Mouse (Mus musculus): ENCODE data around the gene Tmem94. TPM values are rescaled to one million over a fixed set of nuclear protein-coding genes. Genes with fewer than 3 reads are reported as not detected.

Gene Tmem94
- polyA plus RNA-seq, 1 experiment from 2014 or later, result 28.2 TPM

DNA sequence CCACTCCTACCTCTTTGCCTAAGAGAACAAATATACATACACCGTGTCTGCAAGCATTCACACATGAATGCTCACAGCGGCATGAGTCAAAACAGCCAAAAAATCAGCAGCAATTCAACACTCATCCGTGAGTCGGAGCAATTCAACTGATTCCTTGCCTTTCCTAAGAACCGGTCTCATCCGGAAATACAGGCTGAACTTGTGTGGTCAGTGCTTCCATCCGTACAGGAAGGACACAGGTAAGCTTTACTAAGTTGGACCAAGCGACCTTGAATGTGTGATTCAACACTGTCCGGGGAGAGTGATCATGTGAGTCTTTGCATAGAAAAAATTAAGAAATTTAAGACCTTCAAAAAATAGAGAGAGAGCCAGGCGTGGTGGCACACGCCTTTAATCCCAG, 24.2 kb upstream of the Tmem94 start:
- no peak overlapping the region for H3K27ac ChIP-seq (ENCODE audit: low read length)
- no peak overlapping the region for H3K4me2 ChIP-seq (ENCODE audit: low read depth, low read length)
- no peak overlapping the region for H3K4me3 ChIP-seq (ENCODE audit: low read length)
- ATAC-seq (ENCODE audit: low read depth), result no peak
- no peaks in the 10 kb centered on the region for H3K27me3 ChIP-seq (ENCODE audit: control insufficient read depth, insufficient read depth, low read depth, low read length)
- no peaks in the 10 kb centered on the region for H3K36me3 ChIP-seq (ENCODE audit: control insufficient read depth, insufficient read depth, low read length)
- no peaks in the 10 kb centered on the region for H3K4me1 ChIP-seq (replicated peaks; ENCODE audit: control insufficient read depth, insufficient read depth, low read length)
- no peak overlapping the region for H3K9ac ChIP-seq (ENCODE audit: low read length)
- H3K9me3 ChIP-seq (ENCODE audit: control insufficient read depth, low read length), result no peaks in the 10 kb centered on the region
- WGBS, result 77% methylated on average over 11 of the region's 11 CpGs

DNA sequence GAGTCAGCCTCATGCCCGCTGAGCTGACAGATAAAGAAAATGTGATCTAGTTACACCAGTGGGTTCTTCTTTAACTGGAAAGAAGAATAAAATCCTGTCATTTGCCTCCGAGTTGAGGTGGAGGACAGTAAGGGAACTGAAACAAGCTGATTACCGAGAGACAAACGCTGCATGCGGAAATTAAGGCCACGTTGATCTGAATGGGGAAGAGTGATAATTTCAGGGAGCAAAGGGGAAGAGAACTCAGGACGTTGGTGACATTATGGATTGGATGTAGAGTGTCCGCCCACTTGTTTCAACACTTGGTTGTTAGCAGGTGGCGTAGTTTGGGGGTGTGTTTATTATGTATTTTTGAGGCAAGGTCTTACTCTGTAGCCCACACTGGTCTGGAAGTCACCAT, 22.3 kb upstream of the Tmem94 start:
- Histone ChIP-seq H3K4me2 (ENCODE audit: low read depth, low read length) (no peak overlapping the region), H3K9ac (ENCODE audit: low read length) (no peak overlapping the region), H3K9me3 (ENCODE audit: control insufficient read depth, low read length) (no peaks in the 10 kb centered on the region), H3K4me3 (ENCODE audit: low read length) (no peak overlapping the region), H3K27me3 (ENCODE audit: control insufficient read depth, insufficient read depth, low read depth, low read length) (no peaks in the 10 kb centered on the region), H3K4me1 (replicated peaks; ENCODE audit: control insufficient read depth, insufficient read depth, low read length) (peaks cover 5% of the 10 kb centered on the region), H3K27ac (ENCODE audit: low read length) (no peak overlapping the region), H3K36me3 (ENCODE audit: control insufficient read depth, insufficient read depth, low read length) (no peaks in the 10 kb centered on the region)
- no peak for ATAC-seq (ENCODE audit: low read depth)
- WGBS, result 84% methylated on average over 9 of the region's 9 CpGs

DNA sequence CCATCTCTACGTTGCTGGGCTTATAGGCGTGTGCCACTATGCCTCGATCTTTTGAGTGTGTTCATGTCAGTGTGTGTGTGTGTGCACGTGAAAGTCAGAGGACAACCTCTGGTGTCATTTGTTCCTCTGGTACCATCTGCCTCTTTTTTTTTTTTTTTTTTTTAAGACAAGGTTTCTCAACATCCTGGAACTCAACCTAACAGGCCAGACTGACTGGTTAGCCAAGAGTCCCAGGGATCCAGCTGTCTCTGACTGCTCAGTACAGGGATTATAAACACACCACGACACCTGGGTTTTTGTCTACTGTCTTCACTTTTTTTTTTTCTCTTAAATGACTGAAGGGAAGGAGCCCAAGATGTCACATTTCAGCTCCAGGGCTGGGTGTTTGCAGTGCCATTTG, 20.8 kb upstream of the Tmem94 start:
- H3K4me2 ChIP-seq (ENCODE audit: low read depth, low read length), result no peak overlapping the region
- peaks cover 5% of the 10 kb centered on the region for H3K4me1 ChIP-seq (replicated peaks; ENCODE audit: control insufficient read depth, insufficient read depth, low read length)
- H3K9ac ChIP-seq (ENCODE audit: low read length), result no peak overlapping the region
- H3K36me3 ChIP-seq (ENCODE audit: control insufficient read depth, insufficient read depth, low read length), result no peaks in the 10 kb centered on the region
- H3K27ac ChIP-seq (ENCODE audit: low read length), result no peak overlapping the region
- WGBS, result 72% methylated on average over 5 of the region's 5 CpGs
- no peaks in the 10 kb centered on the region for H3K27me3 ChIP-seq (ENCODE audit: control insufficient read depth, insufficient read depth, low read depth, low read length)
- ATAC-seq (ENCODE audit: low read depth), result no peak
- H3K9me3 ChIP-seq (ENCODE audit: control insufficient read depth, low read length), result no peaks in the 10 kb centered on the region
- H3K4me3 ChIP-seq (ENCODE audit: low read length), result no peak overlapping the region

DNA sequence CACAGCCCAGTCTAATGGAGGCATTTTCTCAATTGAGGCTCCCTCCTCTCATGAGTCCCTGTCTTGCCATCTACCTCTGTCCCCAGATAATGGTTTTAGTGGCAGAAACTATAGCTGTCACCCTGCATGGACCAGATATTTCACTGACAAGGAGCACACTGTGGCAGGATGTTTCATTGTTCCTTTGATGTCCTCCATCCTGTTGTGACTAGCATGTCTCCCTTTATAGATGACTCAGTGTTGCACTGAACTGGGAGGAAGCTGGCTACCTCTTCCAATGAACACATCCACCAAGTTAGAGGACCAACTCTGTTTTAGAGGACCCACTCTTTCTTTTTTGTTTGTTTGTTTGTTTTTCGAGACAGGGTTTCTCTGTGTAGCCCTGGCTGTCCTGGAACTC, 19.1 kb upstream of the Tmem94 start:
- Histone ChIP-seq H3K4me3 (ENCODE audit: low read length) (no peak overlapping the region), H3K27ac (ENCODE audit: low read length) (no peak overlapping the region), H3K4me1 (replicated peaks; ENCODE audit: control insufficient read depth, insufficient read depth, low read length) (peaks cover 5% of the 10 kb centered on the region), H3K4me2 (ENCODE audit: low read depth, low read length) (no peak overlapping the region), H3K9me3 (ENCODE audit: control insufficient read depth, low read length) (no peaks in the 10 kb centered on the region), H3K27me3 (ENCODE audit: control insufficient read depth, insufficient read depth, low read depth, low read length) (no peaks in the 10 kb centered on the region), H3K9ac (ENCODE audit: low read length) (no peak overlapping the region), H3K36me3 (ENCODE audit: control insufficient read depth, insufficient read depth, low read length) (no peaks in the 10 kb centered on the region)
- ATAC-seq (ENCODE audit: low read depth), result no peak
- WGBS, result 70% methylated on average over 1 of the region's 1 CpGs

DNA sequence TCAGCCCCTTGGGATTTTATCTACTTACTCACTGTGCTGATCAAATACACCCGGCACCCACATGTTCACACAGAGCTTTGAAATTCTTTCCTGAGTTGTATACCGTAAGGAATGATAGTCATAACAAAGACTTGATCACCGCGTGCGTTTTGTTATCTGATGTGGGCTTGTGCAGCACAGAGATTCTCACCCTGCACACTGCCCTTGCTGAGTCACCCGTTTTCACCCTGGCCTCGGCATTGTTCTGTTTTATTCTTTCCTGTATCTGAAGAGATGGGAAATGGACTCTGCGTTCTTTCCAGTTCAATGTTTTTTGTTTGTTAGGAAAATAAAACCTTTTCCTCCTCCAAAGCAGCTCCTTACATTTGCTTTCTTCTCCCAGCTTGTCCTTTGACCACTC, 18.5 kb upstream of the Tmem94 start:
- Histone ChIP-seq H3K4me2 (ENCODE audit: low read depth, low read length) (no peak overlapping the region), H3K27ac (ENCODE audit: low read length) (no peak overlapping the region), H3K36me3 (ENCODE audit: control insufficient read depth, insufficient read depth, low read length) (no peaks in the 10 kb centered on the region), H3K27me3 (ENCODE audit: control insufficient read depth, insufficient read depth, low read depth, low read length) (no peaks in the 10 kb centered on the region), H3K9me3 (ENCODE audit: control insufficient read depth, low read length) (no peaks in the 10 kb centered on the region), H3K9ac (ENCODE audit: low read length) (no peak overlapping the region), H3K4me3 (ENCODE audit: low read length) (no peak overlapping the region), H3K4me1 (replicated peaks; ENCODE audit: control insufficient read depth, insufficient read depth, low read length) (peaks cover 5% of the 10 kb centered on the region)
- no peak for ATAC-seq (ENCODE audit: low read depth)
- 19% methylated on average over 8 of the region's 8 CpGs for WGBS

DNA sequence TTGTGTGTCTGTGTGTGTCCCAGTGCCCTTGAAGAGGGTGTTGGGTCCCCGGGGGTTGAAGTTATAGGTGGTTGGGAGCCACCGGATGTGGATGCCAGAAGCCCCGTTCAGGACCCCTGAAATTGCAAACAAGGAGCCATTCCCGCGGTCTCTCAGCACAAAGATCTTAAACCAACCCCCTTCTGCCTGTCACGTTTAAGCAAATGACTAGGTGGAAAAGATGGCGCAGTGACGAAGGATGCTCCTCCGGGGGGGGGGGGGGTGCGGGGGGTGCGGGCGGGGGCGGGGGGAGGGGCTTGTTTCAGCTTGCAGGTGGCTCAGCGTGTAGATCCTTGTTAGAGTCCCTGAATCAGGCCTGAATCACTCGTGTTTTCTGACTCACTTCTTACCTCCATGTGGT, 17.9 kb upstream of the Tmem94 start:
- Histone ChIP-seq H3K4me2 (ENCODE audit: low read depth, low read length) (peak overlapping the region; percentile 33), H3K4me1 (replicated peaks; ENCODE audit: control insufficient read depth, insufficient read depth, low read length) (peaks cover 5% of the 10 kb centered on the region), H3K27me3 (ENCODE audit: control insufficient read depth, insufficient read depth, low read depth, low read length) (no peaks in the 10 kb centered on the region), H3K27ac (ENCODE audit: low read length) (no peak overlapping the region), H3K9me3 (ENCODE audit: control insufficient read depth, low read length) (no peaks in the 10 kb centered on the region), H3K4me3 (ENCODE audit: low read length) (no peak overlapping the region), H3K36me3 (ENCODE audit: control insufficient read depth, insufficient read depth, low read length) (no peaks in the 10 kb centered on the region), H3K9ac (ENCODE audit: low read length) (0 out of 2 replicates have a peak overlapping the region, but pooled peaks have one; percentile 35)
- whole genome bisulfite sequencing, result 6% methylated on average over 11 of the region's 15 CpGs
- no peak for ATAC-seq (ENCODE audit: low read depth)

DNA sequence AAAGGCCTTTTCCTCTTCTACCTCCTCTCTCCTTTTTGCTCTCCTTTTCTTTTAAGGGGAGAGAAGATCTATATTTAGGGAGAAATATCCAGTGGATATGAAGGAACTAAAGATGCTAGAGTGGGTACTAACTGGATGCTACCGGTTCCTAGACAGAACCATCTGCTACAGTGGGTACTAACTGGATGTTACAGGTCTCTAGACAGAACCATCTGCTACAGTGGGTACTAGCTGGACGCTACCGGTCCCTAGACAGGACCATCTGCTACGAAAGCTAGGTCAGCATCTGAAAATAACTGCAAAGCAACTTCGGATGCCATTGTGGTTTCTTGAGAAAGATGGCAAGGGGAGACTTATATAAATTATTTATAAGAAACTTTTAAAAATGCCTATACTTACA, 15.4 kb upstream of the Tmem94 start:
- WGBS, result 82% methylated on average over 5 of the region's 5 CpGs
- H3K4me3 ChIP-seq (ENCODE audit: low read length), result no peak overlapping the region
- H3K4me1 ChIP-seq (replicated peaks; ENCODE audit: control insufficient read depth, insufficient read depth, low read length), result peaks cover 5% of the 10 kb centered on the region
- no peak overlapping the region for H3K9ac ChIP-seq (ENCODE audit: low read length)
- no peaks in the 10 kb centered on the region for H3K36me3 ChIP-seq (ENCODE audit: control insufficient read depth, insufficient read depth, low read length)
- no peak overlapping the region for H3K4me2 ChIP-seq (ENCODE audit: low read depth, low read length)
- ATAC-seq (ENCODE audit: low read depth), result no peak
- H3K27ac ChIP-seq (ENCODE audit: low read length), result no peak overlapping the region
- H3K9me3 ChIP-seq (ENCODE audit: control insufficient read depth, low read length), result no peaks in the 10 kb centered on the region
- no peaks in the 10 kb centered on the region for H3K27me3 ChIP-seq (ENCODE audit: control insufficient read depth, insufficient read depth, low read depth, low read length)

DNA sequence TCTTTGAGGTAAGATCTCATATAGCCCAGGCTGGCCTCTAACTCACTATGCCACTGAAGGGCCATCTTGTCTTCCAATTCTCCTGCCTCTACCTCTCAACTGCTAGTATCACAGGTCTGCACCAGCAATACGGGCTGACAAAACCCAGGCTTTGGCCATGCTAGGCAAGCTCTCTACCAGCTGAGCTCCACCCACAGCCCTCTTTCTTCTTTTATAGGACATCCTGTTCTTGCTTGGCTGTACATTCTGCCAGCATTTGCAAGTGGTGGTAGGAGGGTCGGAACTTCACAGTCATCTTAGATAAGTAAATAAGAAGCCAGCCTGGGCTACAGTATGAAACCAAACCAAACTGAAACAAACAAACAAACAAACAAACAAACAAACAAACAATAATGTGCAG, 13.5 kb upstream of the Tmem94 start:
- no peak for ATAC-seq (ENCODE audit: low read depth)
- H3K27me3 ChIP-seq (ENCODE audit: control insufficient read depth, insufficient read depth, low read depth, low read length), result no peaks in the 10 kb centered on the region
- H3K4me3 ChIP-seq (ENCODE audit: low read length), result no peak overlapping the region
- peaks cover 5% of the 10 kb centered on the region for H3K4me1 ChIP-seq (replicated peaks; ENCODE audit: control insufficient read depth, insufficient read depth, low read length)
- no peak overlapping the region for H3K27ac ChIP-seq (ENCODE audit: low read length)
- H3K9ac ChIP-seq (ENCODE audit: low read length), result no peak overlapping the region
- no peaks in the 10 kb centered on the region for H3K9me3 ChIP-seq (ENCODE audit: control insufficient read depth, low read length)
- H3K36me3 ChIP-seq (ENCODE audit: control insufficient read depth, insufficient read depth, low read length), result no peaks in the 10 kb centered on the region
- H3K4me2 ChIP-seq (ENCODE audit: low read depth, low read length), result no peak overlapping the region
- WGBS, result 53% methylated on average over 2 of the region's 2 CpGs

DNA sequence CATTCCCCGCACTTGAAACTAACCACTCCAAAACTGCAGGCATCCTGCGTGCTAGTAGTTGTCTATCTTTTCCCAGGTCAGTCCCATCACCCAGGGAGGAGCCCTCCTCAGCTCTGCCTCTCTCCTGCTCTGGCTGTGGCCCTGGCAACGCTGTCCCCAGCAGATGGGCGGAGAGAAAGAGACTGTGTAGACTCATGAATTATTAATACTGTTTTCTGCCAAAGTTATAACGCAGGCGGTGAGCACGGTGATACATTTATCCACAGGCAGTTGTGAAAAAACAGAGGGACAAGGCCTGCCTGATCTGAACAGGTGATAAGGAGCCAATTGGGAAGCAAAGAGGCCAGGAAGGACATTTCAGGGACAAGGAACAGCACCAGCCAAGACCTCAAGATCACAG, 12.6 kb upstream of the Tmem94 start:
- Histone ChIP-seq H3K27ac (ENCODE audit: low read length) (no peak overlapping the region), H3K4me2 (ENCODE audit: low read depth, low read length) (no peak overlapping the region), H3K27me3 (ENCODE audit: control insufficient read depth, insufficient read depth, low read depth, low read length) (no peaks in the 10 kb centered on the region), H3K4me3 (ENCODE audit: low read length) (no peak overlapping the region), H3K4me1 (replicated peaks; ENCODE audit: control insufficient read depth, insufficient read depth, low read length) (no peaks in the 10 kb centered on the region), H3K36me3 (ENCODE audit: control insufficient read depth, insufficient read depth, low read length) (no peaks in the 10 kb centered on the region), H3K9me3 (ENCODE audit: control insufficient read depth, low read length) (no peaks in the 10 kb centered on the region), H3K9ac (ENCODE audit: low read length) (no peak overlapping the region)
- WGBS, result 82% methylated on average over 7 of the region's 7 CpGs
- no peak for ATAC-seq (ENCODE audit: low read depth)

DNA sequence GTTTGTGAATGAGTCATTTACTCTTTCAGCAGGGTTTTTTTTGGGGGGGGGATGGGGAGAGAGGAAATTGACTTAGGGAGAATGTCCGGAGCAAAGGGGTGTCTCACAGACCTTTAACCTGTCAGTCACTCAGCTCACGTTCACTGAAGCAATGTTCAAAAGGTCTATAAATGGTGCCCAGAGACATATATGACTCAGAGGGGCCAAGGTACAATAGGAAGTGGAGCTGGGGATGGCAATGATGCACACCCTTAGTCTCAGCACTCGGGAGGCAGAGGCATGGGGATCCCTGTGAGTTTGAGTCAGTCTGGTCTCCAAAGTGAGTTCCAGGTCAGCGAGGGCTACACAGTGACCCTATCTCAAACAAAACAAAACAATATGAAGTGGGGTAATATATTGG, 11.7 kb upstream of the Tmem94 start:
- H3K9me3 ChIP-seq (ENCODE audit: control insufficient read depth, low read length), result no peaks in the 10 kb centered on the region
- H3K4me1 ChIP-seq (replicated peaks; ENCODE audit: control insufficient read depth, insufficient read depth, low read length), result no peaks in the 10 kb centered on the region
- H3K4me3 ChIP-seq (ENCODE audit: low read length), result no peak overlapping the region
- no peak overlapping the region for H3K4me2 ChIP-seq (ENCODE audit: low read depth, low read length)
- no peaks in the 10 kb centered on the region for H3K36me3 ChIP-seq (ENCODE audit: control insufficient read depth, insufficient read depth, low read length)
- H3K9ac ChIP-seq (ENCODE audit: low read length), result no peak overlapping the region
- no peak overlapping the region for H3K27ac ChIP-seq (ENCODE audit: low read length)
- no peaks in the 10 kb centered on the region for H3K27me3 ChIP-seq (ENCODE audit: control insufficient read depth, insufficient read depth, low read depth, low read length)
- ATAC-seq (ENCODE audit: low read depth), result no peak
- 60% methylated on average over 4 of the region's 4 CpGs for WGBS
